Mouse (Mus musculus) heart, embryonic 12.5 days (tissue): ENCODE measurements around the gene Opcml. TPM values are rescaled to one million over a fixed set of nuclear protein-coding genes. Genes with fewer than 3 reads are reported as not detected.

Source experiments
- ATAC-seq: fragments of 200-750 bp; cut with Nextera tagmentation; 2 replicates; pipeline ENCODE4 v1.8.0; 2017; ENCODE audit warnings: moderate TSS enrichment, moderate library complexity; ENCODE audit not compliant: insufficient number of reproducible peaks, low FRiP score
- H3K27ac ChIP-seq: fragments of 300-500 bp; sonication (generic); 2 replicates; pipeline ENCODE4 v1.5.1; 2016; ENCODE audit warnings: mild to moderate bottlenecking, moderate library complexity; ENCODE audit not compliant: poor library complexity, severe bottlenecking
- H3K27me3 ChIP-seq: fragments of 300-500 bp; sonication (generic); replicated peaks from 2 replicates; pipeline ENCODE4 v1.6.1; 2016; ENCODE audit warnings: mild to moderate bottlenecking, moderate library complexity
- H3K36me3 ChIP-seq: fragments of 300-500 bp; sonication (generic); 2 replicates; pipeline ENCODE4 v1.6.1; 2016; ENCODE audit warnings: mild to moderate bottlenecking, moderate library complexity
- H3K4me1 ChIP-seq: fragments of 300-500 bp; sonication (generic); replicated peaks from 2 replicates; pipeline ENCODE4 v1.6.1; 2016; ENCODE audit warnings: mild to moderate bottlenecking
- H3K4me2 ChIP-seq: fragments of 300-500 bp; sonication (generic); 2 replicates; pipeline ENCODE4 v1.6.1; 2016; ENCODE audit warnings: mild to moderate bottlenecking, moderate library complexity
- H3K4me3 ChIP-seq: fragments of 300-500 bp; sonication (generic); 2 replicates; pipeline ENCODE4 v1.5.1; 2016; ENCODE audit warnings: mild to moderate bottlenecking
- H3K9ac ChIP-seq: fragments of 300-500 bp; sonication (generic); 2 replicates; pipeline ENCODE4 v1.6.1; 2016; ENCODE audit warnings: mild to moderate bottlenecking, moderate library complexity
- H3K9me3 ChIP-seq: fragments of 300-500 bp; sonication (generic); replicated peaks from 2 replicates; pipeline ENCODE4 v1.6.1; 2016; ENCODE audit warnings: mild to moderate bottlenecking, moderate library complexity
- WGBS: fragments of 180-500 bp; shearing (Covaris S2); methylation state at CpG from one replicate; pipeline ENCODE4 v1.1.7; 2016; 5-methylcytosine and 5-hydroxymethylcytosine counted together
- polyA plus RNA-seq: library from polyadenylated mRNA; unstranded; fragments of >200 nt; fragmentation: Nextera tagmentation; extraction: Ambion mirVana; gene quantifications from 2 replicates; pipeline ENCODE4 v1.2.1, GENCODE M21; 2016

Gene Opcml
- polyA plus RNA-seq, 1 experiment from 2014 or later = 1.4 TPM

DNA sequence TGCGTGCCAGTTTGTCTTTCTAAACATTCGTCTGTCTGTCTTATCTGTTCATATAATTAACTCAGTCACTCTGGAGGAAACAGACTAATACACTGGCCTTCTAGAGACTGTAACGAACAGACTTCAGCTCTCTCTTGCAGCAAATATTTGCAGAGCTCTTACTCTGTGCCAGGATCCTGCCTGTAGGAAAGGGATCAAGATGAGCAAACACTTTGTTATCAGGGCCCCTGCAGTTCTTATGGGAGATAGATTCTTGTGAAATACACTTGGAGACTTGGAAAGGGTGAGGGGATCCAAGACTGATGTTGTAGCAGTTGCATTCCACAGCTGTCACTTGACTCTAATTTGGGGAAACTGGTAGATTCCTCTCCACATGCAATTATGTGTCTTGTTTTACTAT is 604.6 kb downstream of the Opcml start:
- no peak overlapping the region for H3K4me2 ChIP-seq
- H3K9ac ChIP-seq = no peak overlapping the region
- H3K27ac ChIP-seq = no peak overlapping the region
- under 1% methylated on average over 3 of the region's 3 CpGs for WGBS
- H3K4me1 ChIP-seq = 0 out of 2 replicates have a peak, but pooled peaks cover 3% of the 10 kb centered on the region
- no peaks in the 10 kb centered on the region for H3K36me3 ChIP-seq
- H3K27me3 ChIP-seq = 0 out of 2 replicates have a peak, but pooled peaks cover 3% of the 10 kb centered on the region
- ATAC-seq = no peak
- no peak overlapping the region for H3K4me3 ChIP-seq
- H3K9me3 ChIP-seq = no peaks in the 10 kb centered on the region

- H3K27me3 ChIP-seq = 0 out of 2 replicates have a peak, but pooled peaks cover 7% of the 10 kb centered on the region
- H3K4me1 ChIP-seq = 0 out of 2 replicates have a peak, but pooled peaks cover 3% of the 10 kb centered on the region
- ATAC-seq = no peak
- H3K27ac ChIP-seq = no peak overlapping the region
- no peak overlapping the region for H3K4me3 ChIP-seq
- whole genome bisulfite sequencing = 51% methylated on average over 3 of the region's 3 CpGs
- H3K4me2 ChIP-seq = no peak overlapping the region
- H3K9me3 ChIP-seq = no peaks in the 10 kb centered on the region
- H3K36me3 ChIP-seq = no peaks in the 10 kb centered on the region
- H3K9ac ChIP-seq = no peak overlapping the region
These were observed 605.1 kb downstream of the Opcml start for GRCm38 (mm10) chr9:28395638-28396037.

DNA sequence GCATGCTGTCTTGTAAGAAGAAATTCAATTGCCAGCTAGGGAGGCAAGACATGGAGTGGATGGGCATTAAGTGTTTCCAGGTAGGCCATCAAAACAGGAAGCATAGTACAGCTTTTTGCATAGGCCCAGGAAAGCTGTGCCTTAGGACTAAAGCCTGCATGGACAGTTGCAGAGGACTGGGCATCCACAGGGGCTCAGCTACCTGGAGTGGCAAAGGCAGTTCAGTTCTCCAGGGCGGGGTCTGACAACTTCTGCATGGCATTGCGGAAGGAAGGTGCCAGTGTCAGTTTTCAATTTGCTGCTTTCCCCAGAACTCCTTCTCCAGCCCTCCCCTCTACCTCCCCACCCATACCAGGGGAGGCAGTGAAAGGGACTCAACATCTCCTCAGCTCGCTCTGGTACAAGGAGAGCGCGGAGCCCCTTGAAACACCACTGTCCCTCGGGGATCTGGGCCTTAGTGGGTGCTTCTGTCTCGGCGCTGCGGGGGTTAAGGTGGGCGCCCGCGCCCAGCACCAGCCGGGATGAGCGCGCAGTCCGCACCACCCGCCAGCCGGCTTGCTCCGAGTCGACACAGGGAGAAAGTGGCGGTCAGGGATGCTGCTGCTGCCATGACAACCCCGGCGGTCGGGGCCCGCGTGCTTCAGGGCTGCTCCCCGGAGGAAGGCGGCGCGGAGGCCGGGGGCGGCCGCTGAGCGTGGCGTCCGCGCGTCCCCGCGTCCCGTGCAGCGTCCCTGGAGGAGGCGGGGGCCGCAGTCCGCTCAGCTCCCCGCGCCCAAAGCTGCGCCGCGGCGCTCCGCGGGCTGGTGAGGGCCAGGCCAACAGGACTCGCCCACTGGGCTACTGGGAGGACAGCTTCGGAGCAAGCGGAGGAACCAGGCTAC is 612.4 kb downstream of the Opcml start:
- H3K27ac ChIP-seq = no peak overlapping the region
- H3K4me3 ChIP-seq = peak overlapping the region; percentile 66
- H3K4me2 ChIP-seq = peak overlapping the region; percentile 98
- ATAC-seq = peak; percentile 70
- H3K27me3 ChIP-seq = peaks cover 40% of the 10 kb centered on the region
- no peaks in the 10 kb centered on the region for H3K36me3 ChIP-seq
- H3K4me1 ChIP-seq = peaks cover 5% of the 10 kb centered on the region; the same call in 1 of the 2 replicates
- H3K9ac ChIP-seq = peak overlapping the region; percentile 70
- WGBS = 1% methylated on average over 56 of the region's 56 CpGs
- H3K9me3 ChIP-seq = no peaks in the 10 kb centered on the region

GRCm38 (mm10) chr9:28403831-28404562 is 613.4 kb downstream of the Opcml start:
- ATAC-seq = no peak; the same call in 1 of the 2 replicates
- Histone ChIP-seq H3K4me2 (peak overlapping the region; percentile 98), H3K9me3 (no peaks in the 10 kb centered on the region), H3K4me1 (peaks cover 5% of the 10 kb centered on the region; the same call in 1 of the 2 replicates), H3K27ac (no peak overlapping the region), H3K4me3 (peak overlapping the region; percentile 66), H3K9ac (peak overlapping the region; percentile 70), H3K27me3 (peaks cover 40% of the 10 kb centered on the region), H3K36me3 (no peaks in the 10 kb centered on the region)
- WGBS = 1% methylated on average over 30 of the region's 30 CpGs

GRCm38 (mm10) chr9:28404616-28405015 is 614.0 kb downstream of the Opcml start:
- WGBS = 72% methylated on average over 8 of the region's 8 CpGs
- peaks cover 5% of the 10 kb centered on the region; the same call in 1 of the 2 replicates for H3K4me1 ChIP-seq
- ATAC-seq = no peak
- peak overlapping the region; percentile 70; the same call in 1 of the 2 replicates for H3K9ac ChIP-seq
- no peaks in the 10 kb centered on the region for H3K9me3 ChIP-seq
- H3K27ac ChIP-seq = no peak overlapping the region
- peak overlapping the region; percentile 66; the same call in 1 of the 2 replicates for H3K4me3 ChIP-seq
- H3K36me3 ChIP-seq = no peaks in the 10 kb centered on the region
- peaks cover 40% of the 10 kb centered on the region for H3K27me3 ChIP-seq
- peak overlapping the region; percentile 98 for H3K4me2 ChIP-seq

GRCm38 (mm10) chr9:28405816-28406215 is 615.2 kb downstream of the Opcml start:
- Histone ChIP-seq H3K9me3 (no peaks in the 10 kb centered on the region), H3K4me1 (peaks cover 5% of the 10 kb centered on the region; the same call in 1 of the 2 replicates), H3K36me3 (no peaks in the 10 kb centered on the region), H3K27me3 (peaks cover 31% of the 10 kb centered on the region), H3K4me3 (no peak overlapping the region), H3K4me2 (no peak overlapping the region), H3K27ac (no peak overlapping the region), H3K9ac (no peak overlapping the region)
- ATAC-seq = no peak
- WGBS = 0% methylated on average over 1 of the region's 1 CpGs

GRCm38 (mm10) chr9:28420808-28421207 is 630.2 kb downstream of the Opcml start:
- H3K9ac ChIP-seq = no peak overlapping the region
- H3K9me3 ChIP-seq = no peaks in the 10 kb centered on the region
- no peak overlapping the region for H3K4me3 ChIP-seq
- 75% methylated on average over 5 of the region's 5 CpGs for WGBS
- H3K4me2 ChIP-seq = no peak overlapping the region
- H3K4me1 ChIP-seq = no peaks in the 10 kb centered on the region
- no peaks in the 10 kb centered on the region for H3K27me3 ChIP-seq
- no peaks in the 10 kb centered on the region for H3K36me3 ChIP-seq
- no peak overlapping the region for H3K27ac ChIP-seq
- no peak for ATAC-seq

- no peak overlapping the region for H3K9ac ChIP-seq
- H3K36me3 ChIP-seq = no peaks in the 10 kb centered on the region
- 40% methylated on average over 12 of the region's 12 CpGs for WGBS
- H3K4me3 ChIP-seq = no peak overlapping the region
- H3K4me2 ChIP-seq = no peak overlapping the region; the same call in 1 of the 2 replicates
- ATAC-seq = no peak
- no peak overlapping the region for H3K27ac ChIP-seq
- no peaks in the 10 kb centered on the region for H3K4me1 ChIP-seq
- H3K9me3 ChIP-seq = no peaks in the 10 kb centered on the region
- H3K27me3 ChIP-seq = no peaks in the 10 kb centered on the region
These were observed 632.8 kb downstream of the Opcml start for GRCm38 (mm10) chr9:28423407-28423806.

DNA sequence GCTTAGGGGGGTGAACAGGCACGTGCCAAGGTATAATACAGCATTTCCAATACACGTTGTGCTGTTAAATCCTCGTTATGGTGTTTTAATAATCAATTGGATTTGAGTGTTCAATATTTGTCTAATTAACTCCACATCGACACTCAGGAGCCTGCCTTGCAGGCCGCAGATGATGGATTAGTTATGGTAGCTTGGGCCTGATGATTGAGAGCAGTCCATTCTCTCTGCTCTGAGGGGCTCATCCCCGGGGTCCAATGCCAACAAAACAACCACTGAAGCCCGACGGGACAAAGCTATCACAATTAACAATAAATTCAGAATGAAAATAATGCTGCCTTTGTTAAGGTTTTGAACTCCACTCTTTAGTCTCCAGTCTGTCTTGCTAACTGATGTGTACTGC is 641.6 kb downstream of the Opcml start:
- H3K4me2 ChIP-seq = no peak overlapping the region
- no peak overlapping the region for H3K27ac ChIP-seq
- no peaks in the 10 kb centered on the region for H3K4me1 ChIP-seq
- H3K36me3 ChIP-seq = no peaks in the 10 kb centered on the region
- H3K9ac ChIP-seq = no peak overlapping the region
- H3K4me3 ChIP-seq = no peak overlapping the region
- ATAC-seq = no peak
- H3K27me3 ChIP-seq = no peaks in the 10 kb centered on the region
- H3K9me3 ChIP-seq = no peaks in the 10 kb centered on the region
- WGBS = 81% methylated on average over 8 of the region's 8 CpGs

- 69% methylated on average over 4 of the region's 4 CpGs for WGBS
- Histone ChIP-seq H3K4me1 (peaks cover 10% of the 10 kb centered on the region), H3K9me3 (no peaks in the 10 kb centered on the region), H3K4me2 (no peak overlapping the region), H3K27me3 (no peaks in the 10 kb centered on the region), H3K36me3 (no peaks in the 10 kb centered on the region), H3K27ac (no peak overlapping the region), H3K4me3 (no peak overlapping the region), H3K9ac (no peak overlapping the region)
- ATAC-seq = no peak
These were observed 648.2 kb downstream of the Opcml start for GRCm38 (mm10) chr9:28438752-28439151.
